Mouse (Mus musculus): ENCODE measurements around the gene Disp1.

The Disp1 gene

GRCm38 (mm10) chr1:183123725-183124124, 97.6 kb downstream of the Disp1 start:
- no peak for DNase-seq (ENCODE audit: low spot score)

GRCm38 (mm10) chr1:183120341-183120923, 100.9 kb downstream of the Disp1 start:
- no peak for DNase-seq (ENCODE audit: low spot score)

GRCm38 (mm10) chr1:183117827-183118825, 103.2 kb downstream of the Disp1 start:
- DNase-seq (ENCODE audit: low spot score), result no peak

- DNase-seq (ENCODE audit: low spot score), result no peak
These were observed 104.1 kb downstream of the Disp1 start for GRCm38 (mm10) chr1:183116946-183117826.

- DNase-seq (ENCODE audit: low spot score), result no peak
These were observed 104.9 kb downstream of the Disp1 start for GRCm38 (mm10) chr1:183116441-183116840.

GRCm38 (mm10) chr1:183115076-183115475, 106.2 kb downstream of the Disp1 start:
- no peak for DNase-seq (ENCODE audit: low spot score)

- no peak for DNase-seq (ENCODE audit: low spot score)
These were observed 106.8 kb downstream of the Disp1 start for GRCm38 (mm10) chr1:183114554-183114953.

GRCm38 (mm10) chr1:183113546-183113945, 107.8 kb downstream of the Disp1 start:
- DNase-seq (ENCODE audit: low spot score), result no peak

GRCm38 (mm10) chr1:183107476-183107875, 113.8 kb downstream of the Disp1 start:
- DNase-seq (ENCODE audit: low spot score), result no peak

- no peak for DNase-seq (ENCODE audit: low spot score)
These were observed 116.6 kb downstream of the Disp1 start for GRCm38 (mm10) chr1:183104696-183105095.

GRCm38 (mm10) chr1:183102775-183103174, 118.5 kb downstream of the Disp1 start:
- no peak for DNase-seq (ENCODE audit: low spot score)

- no peak for DNase-seq (ENCODE audit: low spot score)
These were observed 119.2 kb downstream of the Disp1 start for GRCm38 (mm10) chr1:183102153-183102552.

- DNase-seq (ENCODE audit: low spot score), result no peak
These were observed 120.0 kb downstream of the Disp1 start for GRCm38 (mm10) chr1:183101371-183101770.

GRCm38 (mm10) chr1:183100245-183100644, 121.1 kb downstream of the Disp1 start:
- no peak for DNase-seq (ENCODE audit: low spot score)

GRCm38 (mm10) chr1:183099686-183100085, 121.6 kb downstream of the Disp1 start:
- no peak for DNase-seq (ENCODE audit: low spot score)

- DNase-seq (ENCODE audit: low spot score), result no peak
These were observed 123.7 kb downstream of the Disp1 start for GRCm38 (mm10) chr1:183097606-183098005.

GRCm38 (mm10) chr1:183095454-183096088, 125.8 kb downstream of the Disp1 start:
- DNase-seq (ENCODE audit: low spot score), result no peak

GRCm38 (mm10) chr1:183092296-183092695, 129.0 kb downstream of the Disp1 start:
- DNase-seq (ENCODE audit: low spot score), result no peak

- no peak for DNase-seq (ENCODE audit: low spot score)
These were observed 130.1 kb downstream of the Disp1 start for GRCm38 (mm10) chr1:183091203-183091602.

- no peak for DNase-seq (ENCODE audit: low spot score)
These were observed 132.7 kb downstream of the Disp1 start for GRCm38 (mm10) chr1:183088661-183089060.

GRCm38 (mm10) chr1:183086843-183087242, 134.5 kb downstream of the Disp1 start:
- DNase-seq (ENCODE audit: low spot score), result no peak

Data from c-Kit-positive CD71-positive TER-119-positive erythroid progenitor cells, embryonic 14.5 days (primary cell).